Mouse (Mus musculus): ENCODE data around the gene Ntrk2.

GRCm38 (mm10) chr13:58914061-58914814, 107.9 kb downstream of the Ntrk2 start:
- TF ChIP-seq POLR2A (IDR thresholded peaks at IDR 0.05; ENCODE audit: borderline replicate concordance, control insufficient read depth, low read depth, low read length): no peak
- TF ChIP-seq CTCF (IDR thresholded peaks at IDR 0.05; ENCODE audit: control insufficient read depth, insufficient read depth, low read length): no peak
